Mouse (Mus musculus) midbrain, embryonic 11.5 days (tissue): ENCODE data around the gene Gpsm2. TPM values are rescaled to one million over a fixed set of nuclear protein-coding genes. Genes with fewer than 3 reads are reported as not detected.
"Not testable (repeated sequence)": the region's sequence is repeated elsewhere in the genome, so short reads cannot be mapped to it uniquely, and the experiment has no call there.

Experiments used
- ATAC-seq: fragments of 200-750 bp; cut with Nextera tagmentation; 2 replicates; pipeline ENCODE4 v1.8.0; 2017; ENCODE audit warnings: moderate TSS enrichment, moderate library complexity; ENCODE audit not compliant: low FRiP score
- DNase-seq: peaks from one replicate; pipeline ENCODE4 v3.0.0; 2015; ENCODE audit warnings: low spot score; ENCODE audit errors: missing footprints
- H3K27ac ChIP-seq: fragments of 300-500 bp; sonication (generic); 2 replicates; pipeline ENCODE4 v1.5.1; 2014; ENCODE audit warnings: low read depth, low read length
- H3K27me3 ChIP-seq: fragments of 300-500 bp; sonication (generic); 2 replicates; pipeline ENCODE4 v1.6.1; 2014; ENCODE audit warnings: mild to moderate bottlenecking, low read length, moderate library complexity, mixed read lengths; ENCODE audit not compliant: control insufficient read depth, insufficient read depth
- H3K36me3 ChIP-seq: fragments of 300-500 bp; sonication (generic); 2 replicates; pipeline ENCODE4 v1.6.1; 2014; ENCODE audit warnings: mild to moderate bottlenecking, low read length, moderate library complexity, mixed read lengths; ENCODE audit not compliant: control insufficient read depth, insufficient read depth
- H3K4me1 ChIP-seq: fragments of 300-500 bp; sonication (generic); 2 replicates; pipeline ENCODE4 v1.6.1; 2014; ENCODE audit warnings: low read length; ENCODE audit not compliant: control insufficient read depth, insufficient read depth
- H3K4me2 ChIP-seq: fragments of 300-500 bp; sonication (generic); 2 replicates; pipeline ENCODE4 v1.6.1; 2014; ENCODE audit warnings: mild to moderate bottlenecking, moderate library complexity
- H3K4me3 ChIP-seq: fragments of 300-500 bp; sonication (generic); 2 replicates; pipeline ENCODE4 v1.5.1; 2014; ENCODE audit warnings: low read depth, low read length
- H3K9ac ChIP-seq: fragments of 300-500 bp; sonication (generic); 2 replicates; pipeline ENCODE4 v1.6.1; 2014; ENCODE audit warnings: low read length
- H3K9me3 ChIP-seq: fragments of 300-500 bp; sonication (generic); 2 replicates; pipeline ENCODE4 v1.6.1; 2016; ENCODE audit warnings: low read length; ENCODE audit not compliant: control insufficient read depth
- WGBS: fragments of 180-500 bp; shearing (Covaris S2); extraction: QIAGEN DNeasy Blood & Tissue Kit; methylation state at CpG from one replicate; pipeline ENCODE4 v1.1.7; 2014; 5-methylcytosine and 5-hydroxymethylcytosine counted together
- polyA plus RNA-seq: library from polyadenylated mRNA; unstranded; fragments of >200 nt; fragmentation: Nextera tagmentation; extraction: Ambion mirVana; gene quantifications from 2 replicates; pipeline ENCODE4 v1.2.1, GENCODE M21; 2014

Gene Gpsm2
- polyA plus RNA-seq, 1 experiment from 2014 or later, result 119 TPM

DNA sequence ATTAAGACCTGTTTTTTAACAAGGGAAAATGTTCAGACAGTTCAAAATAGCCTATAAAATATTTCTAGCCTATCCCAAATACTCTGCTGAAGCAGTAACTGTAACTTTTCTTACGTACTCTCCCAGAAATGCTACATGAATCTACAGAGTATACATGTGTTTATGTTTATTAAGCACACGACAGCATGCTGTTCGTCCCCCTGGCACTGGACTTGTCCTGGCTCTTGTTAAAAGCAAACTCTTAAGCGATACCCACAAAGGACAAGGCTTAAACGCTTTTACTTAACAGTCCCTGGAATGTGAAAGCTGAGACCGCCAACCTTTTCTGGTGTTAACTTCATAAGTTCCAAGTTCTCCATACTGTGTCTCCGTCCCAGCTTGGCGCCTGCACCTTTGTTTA is 32.7 kb downstream of the Gpsm2 start:
- Histone ChIP-seq H3K4me2 (no peak overlapping the region), H3K27ac (no peak overlapping the region), H3K9ac (no peak overlapping the region), H3K4me3 (no peak overlapping the region), H3K9me3 (no peaks in the 10 kb centered on the region), H3K4me1 (no peaks in the 10 kb centered on the region), H3K36me3 (peaks cover 9% of the 10 kb centered on the region), H3K27me3 (no peaks in the 10 kb centered on the region)
- peak; percentile 65 for DNase-seq
- no peak for ATAC-seq
- WGBS, result 89% methylated on average over 8 of the region's 8 CpGs

DNA sequence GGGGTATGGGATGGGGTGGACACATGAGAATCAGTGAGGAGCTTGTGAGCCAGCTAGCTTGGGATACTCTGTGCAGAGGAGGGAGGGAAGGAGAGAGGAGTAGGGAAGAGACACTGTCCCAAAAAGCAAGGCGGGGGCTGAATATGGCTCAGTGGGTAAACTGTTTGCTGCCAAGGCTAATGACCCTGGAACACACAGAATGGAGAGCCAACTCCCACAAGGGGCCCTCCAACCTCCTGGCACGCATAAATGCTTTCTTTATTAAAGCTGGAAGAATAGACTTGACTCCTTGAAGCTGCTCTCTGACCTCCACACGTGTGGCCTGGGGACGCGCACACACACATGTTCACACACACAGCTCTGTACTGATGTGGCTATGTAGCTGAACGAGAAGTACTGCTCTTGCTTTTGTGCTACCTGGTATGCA is 33.1 kb downstream of the Gpsm2 start:
- 87% methylated on average over 6 of the region's 6 CpGs for WGBS
- Histone ChIP-seq H3K4me3 (no peak overlapping the region), H3K9me3 (no peaks in the 10 kb centered on the region), H3K4me2 (no peak overlapping the region), H3K9ac (no peak overlapping the region), H3K27me3 (no peaks in the 10 kb centered on the region), H3K27ac (no peak overlapping the region), H3K36me3 (peaks cover 9% of the 10 kb centered on the region), H3K4me1 (no peaks in the 10 kb centered on the region)
- ATAC-seq (no peak), DNase-seq (peak; percentile 59)

DNA sequence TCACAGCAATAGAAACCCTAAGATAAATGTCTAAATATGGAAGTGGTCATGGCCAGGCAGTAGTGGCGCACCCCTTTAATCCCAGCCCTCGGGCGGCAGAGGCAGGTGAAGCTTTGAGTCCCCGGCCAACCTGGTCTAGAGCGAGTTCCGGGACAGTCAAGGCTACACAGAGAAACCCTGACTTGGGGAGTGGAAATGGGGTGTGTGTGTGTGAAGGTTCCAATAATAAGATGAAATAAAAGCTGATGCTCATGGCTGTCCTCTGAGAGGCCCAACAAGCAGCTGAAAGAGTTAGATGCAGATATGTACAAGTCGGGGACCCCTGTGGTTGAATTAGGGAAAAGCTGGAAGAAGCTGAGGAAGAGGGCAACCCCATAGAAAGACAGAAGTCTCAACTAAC is 36.4 kb downstream of the Gpsm2 start:
- Histone ChIP-seq H3K4me1 (no peaks in the 10 kb centered on the region), H3K9ac (no peak overlapping the region), H3K9me3 (no peaks in the 10 kb centered on the region), H3K4me3 (no peak overlapping the region), H3K27ac (no peak overlapping the region), H3K27me3 (no peaks in the 10 kb centered on the region), H3K4me2 (no peak overlapping the region), H3K36me3 (peaks cover 22% of the 10 kb centered on the region)
- ATAC-seq, result no peak
- WGBS, result 96% methylated on average over 7 of the region's 7 CpGs
- DNase-seq, result peak; percentile 66

DNA sequence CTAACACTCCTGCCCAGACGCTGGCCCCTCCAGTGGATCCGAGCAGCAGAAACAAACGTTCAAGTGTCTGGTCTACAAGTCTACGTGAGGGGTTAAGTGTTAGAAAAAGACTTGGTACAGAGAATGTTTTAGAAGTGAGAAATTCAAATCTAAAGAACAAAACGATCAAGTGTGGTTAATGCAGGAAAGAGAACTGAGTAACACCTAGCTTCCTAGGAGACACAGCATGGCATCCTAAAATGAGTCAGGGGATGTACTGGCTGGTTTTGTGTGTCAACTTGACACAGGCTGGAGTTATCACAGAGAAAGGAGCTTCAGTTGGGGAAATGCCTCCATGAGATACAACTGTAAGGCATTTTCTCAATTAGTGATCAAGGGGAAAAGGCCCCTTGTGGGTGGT is 38.5 kb downstream of the Gpsm2 start:
- H3K36me3 ChIP-seq, result peaks cover 25% of the 10 kb centered on the region
- ATAC-seq, H3K9ac ChIP-seq, H3K27me3 ChIP-seq, H3K27ac ChIP-seq, H3K4me3 ChIP-seq, H3K9me3 ChIP-seq, H3K4me2 ChIP-seq, H3K4me1 ChIP-seq: not testable (repeated sequence)
- 93% methylated on average over 5 of the region's 5 CpGs for WGBS
- peak; percentile 33 for DNase-seq

DNA sequence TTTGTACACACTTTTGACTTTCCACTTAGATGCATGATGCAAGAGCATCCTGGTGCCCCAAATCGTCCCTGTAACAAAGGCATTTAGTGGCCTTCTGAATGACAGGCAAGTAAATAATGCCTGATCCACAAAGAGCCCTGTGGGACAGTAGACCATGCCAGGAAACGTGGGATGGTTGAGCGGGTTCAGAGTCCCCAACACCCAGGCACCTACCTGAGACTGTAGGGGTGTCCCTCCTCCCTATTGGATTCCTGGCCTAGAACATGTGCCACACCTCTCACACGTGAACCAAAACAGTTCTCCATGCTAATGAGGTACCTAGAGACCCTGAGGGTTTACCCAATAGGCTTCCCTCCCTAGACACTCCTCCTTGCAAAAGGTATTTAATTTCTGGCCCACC is 41.1 kb downstream of the Gpsm2 start:
- no peaks in the 10 kb centered on the region for H3K4me1 ChIP-seq
- H3K4me2 ChIP-seq, result no peak overlapping the region
- ATAC-seq (no peak), DNase-seq (no peak)
- no peak overlapping the region for H3K9ac ChIP-seq
- 85% methylated on average over 4 of the region's 4 CpGs for WGBS
- H3K27me3 ChIP-seq, result no peaks in the 10 kb centered on the region
- no peak overlapping the region for H3K4me3 ChIP-seq
- H3K27ac ChIP-seq, result no peak overlapping the region
- peaks cover 28% of the 10 kb centered on the region for H3K36me3 ChIP-seq
- H3K9me3 ChIP-seq, result no peaks in the 10 kb centered on the region

DNA sequence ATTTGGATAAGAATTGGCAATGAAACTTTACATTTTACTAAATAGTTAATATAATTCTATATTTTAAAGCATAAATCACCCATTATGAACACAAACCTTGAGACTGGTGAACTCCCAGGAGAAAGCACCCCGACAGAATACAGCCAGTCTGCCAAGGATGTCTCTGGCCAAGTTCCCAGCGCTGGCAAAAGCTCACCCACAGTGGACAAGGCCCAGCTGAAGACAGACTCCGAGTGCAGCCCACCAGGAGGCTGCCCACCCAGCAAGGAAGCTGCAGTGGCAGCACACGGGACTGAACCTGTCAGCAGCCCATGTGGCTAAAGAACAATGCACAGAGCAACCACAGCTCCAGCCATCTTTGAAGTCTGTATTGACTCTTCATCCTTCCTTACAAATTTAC is 45.5 kb downstream of the Gpsm2 start:
- 85% methylated on average over 4 of the region's 4 CpGs for WGBS
- no peak for DNase-seq
- H3K4me1 ChIP-seq, result no peaks in the 10 kb centered on the region
- H3K27ac ChIP-seq, result no peak overlapping the region
- ATAC-seq, result no peak
- H3K9ac ChIP-seq, result no peak overlapping the region
- no peak overlapping the region for H3K4me3 ChIP-seq
- H3K36me3 ChIP-seq, result peaks cover 33% of the 10 kb centered on the region
- H3K4me2 ChIP-seq, result no peak overlapping the region
- no peaks in the 10 kb centered on the region for H3K27me3 ChIP-seq
- no peaks in the 10 kb centered on the region for H3K9me3 ChIP-seq

DNA sequence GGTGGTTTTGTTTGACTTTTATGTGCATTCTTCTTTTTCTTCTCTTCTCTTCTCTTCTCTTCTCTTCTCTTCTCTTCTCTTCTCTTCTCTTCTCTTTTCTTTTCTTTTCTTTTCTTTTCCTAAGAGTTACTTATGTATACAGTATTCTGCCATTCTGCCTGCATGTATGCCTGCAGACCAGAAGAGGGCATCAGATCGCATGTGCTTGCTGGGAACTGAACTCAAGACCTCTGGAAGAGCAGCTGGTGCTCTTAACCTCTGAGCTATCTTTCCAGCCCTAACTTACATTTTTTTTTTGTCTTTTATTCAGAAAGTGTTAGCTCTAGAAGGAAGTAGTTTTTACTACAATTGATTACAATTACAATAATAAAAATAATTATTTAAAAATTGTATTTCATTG is 61.2 kb downstream of the Gpsm2 start:
- 83% methylated on average over 1 of the region's 1 CpGs for whole genome bisulfite sequencing
- peaks cover 13% of the 10 kb centered on the region for H3K36me3 ChIP-seq
- DNase-seq, result no peak

DNA sequence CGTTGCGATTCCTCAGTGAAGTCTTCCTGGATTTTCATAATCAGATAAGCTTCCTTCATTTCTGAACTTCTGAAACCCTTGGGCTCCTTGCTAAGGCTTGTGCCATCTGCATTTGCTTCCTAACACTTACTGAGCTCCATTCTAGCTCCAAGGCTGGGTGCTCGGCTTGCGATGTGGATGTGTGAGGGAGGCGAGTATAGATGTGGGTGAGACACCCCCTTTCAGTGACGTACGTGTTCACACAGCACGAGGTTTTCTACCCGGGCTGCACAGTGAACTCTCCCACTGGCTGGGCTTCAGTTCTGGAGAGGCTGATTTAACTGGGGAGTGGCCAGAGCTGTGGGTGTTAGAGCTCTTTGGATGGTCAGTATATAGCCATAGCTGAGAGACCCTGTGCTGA is 63.5 kb downstream of the Gpsm2 start:
- ATAC-seq, result no peak
- 93% methylated on average over 9 of the region's 9 CpGs for WGBS
- peaks cover 8% of the 10 kb centered on the region; the same call in 1 of the 2 replicates for H3K36me3 ChIP-seq

More for the DNA sequence above, 61.2 kb downstream of the Gpsm2 start:
- Histone ChIP-seq H3K9me3 (no peaks in the 10 kb centered on the region), H3K27me3 (no peaks in the 10 kb centered on the region), H3K4me3 (no peak overlapping the region), H3K9ac (no peak overlapping the region), H3K27ac (no peak overlapping the region), H3K4me1 (no peaks in the 10 kb centered on the region), H3K4me2 (no peak overlapping the region)
- ATAC-seq, result no peak

DNA sequence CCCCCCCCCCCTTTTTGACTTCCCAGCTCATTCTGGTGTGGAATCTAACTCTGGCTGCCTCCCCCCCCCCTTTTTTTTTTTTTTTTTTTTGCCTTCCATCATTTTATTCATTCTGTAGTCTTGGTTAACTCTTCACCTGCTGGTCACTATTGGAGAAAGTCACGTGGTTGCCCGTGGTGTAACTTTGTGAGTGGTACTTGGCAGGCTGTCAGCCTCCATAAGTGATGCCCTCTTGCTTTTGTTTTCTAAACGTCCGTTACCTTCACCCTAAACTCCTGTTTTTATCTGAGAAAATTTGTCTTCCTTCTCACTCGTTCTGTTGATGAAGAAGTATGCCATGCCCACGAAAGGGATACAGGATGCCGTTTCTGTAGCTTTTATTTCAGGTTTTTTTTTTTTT is 66.6 kb downstream of the Gpsm2 start:
- 88% methylated on average over 7 of the region's 7 CpGs for WGBS
- no peaks in the 10 kb centered on the region for H3K9me3 ChIP-seq
- H3K27me3 ChIP-seq, result no peaks in the 10 kb centered on the region
- no peak overlapping the region for H3K4me3 ChIP-seq
- ATAC-seq (no peak), DNase-seq (no peak)
- no peak overlapping the region for H3K27ac ChIP-seq
- H3K4me1 ChIP-seq, result peaks cover 8% of the 10 kb centered on the region; the same call in 1 of the 2 replicates
- no peak overlapping the region for H3K9ac ChIP-seq
- H3K4me2 ChIP-seq, result no peak overlapping the region
- no peaks in the 10 kb centered on the region for H3K36me3 ChIP-seq

More for the DNA sequence above, 63.5 kb downstream of the Gpsm2 start:
- no peak for DNase-seq
- no peak overlapping the region for H3K9ac ChIP-seq
- no peaks in the 10 kb centered on the region for H3K27me3 ChIP-seq
- H3K4me3 ChIP-seq, result no peak overlapping the region
- no peak overlapping the region for H3K27ac ChIP-seq
- peaks cover 6% of the 10 kb centered on the region; the same call in 1 of the 2 replicates for H3K4me1 ChIP-seq
- H3K4me2 ChIP-seq, result no peak overlapping the region
- no peaks in the 10 kb centered on the region for H3K9me3 ChIP-seq
